Mouse (Mus musculus) cerebellum, adult 2 months (tissue): ENCODE data around the gene Rassf1.

Experiments
- CTCF ChIP-seq: fragments of 200-500 bp; IDR thresholded peaks from 2 replicates; pipeline ENCODE4 v1.5.1; 2011; ENCODE audit warnings: low read depth, mild to moderate bottlenecking, control low read depth, low read length, moderate library complexity, borderline replicate concordance; ENCODE audit not compliant: insufficient read depth
- POLR2A ChIP-seq: fragments of 200-500 bp; IDR thresholded peaks from 2 replicates; pipeline ENCODE4 v1.6.1; 2011; ENCODE audit warnings: low read length, control low read depth, borderline replicate concordance; ENCODE audit not compliant: insufficient read depth

- TF ChIP-seq CTCF (peak; percentile 29; the same call in 1 of the 2 replicates), POLR2A (no peak)
Observed at GRCm38 (mm10) chr9:107600745-107601144, 49.4 kb downstream of the Rassf1 start.
